Mouse (Mus musculus) heart, postnatal 0 days (tissue): ENCODE measurements at regions not wholly inside any gene's neighbourhood (a gene's known extent, or its start where the extent isn't known, plus 50 kb on each side); places are given as distances from the start of the nearest gene placed in this dataset.

Experiments
- CTCF ChIP-seq: IDR thresholded peaks from 2 replicates; pipeline ENCODE4 v1.5.1; 2016; ENCODE audit warnings: antibody characterized with exemption, control low read depth, low read depth
- EP300 ChIP-seq: IDR thresholded peaks from 2 replicates; pipeline ENCODE4 v1.6.1; 2016; ENCODE audit warnings: antibody characterized with exemption, low read depth

DNA sequence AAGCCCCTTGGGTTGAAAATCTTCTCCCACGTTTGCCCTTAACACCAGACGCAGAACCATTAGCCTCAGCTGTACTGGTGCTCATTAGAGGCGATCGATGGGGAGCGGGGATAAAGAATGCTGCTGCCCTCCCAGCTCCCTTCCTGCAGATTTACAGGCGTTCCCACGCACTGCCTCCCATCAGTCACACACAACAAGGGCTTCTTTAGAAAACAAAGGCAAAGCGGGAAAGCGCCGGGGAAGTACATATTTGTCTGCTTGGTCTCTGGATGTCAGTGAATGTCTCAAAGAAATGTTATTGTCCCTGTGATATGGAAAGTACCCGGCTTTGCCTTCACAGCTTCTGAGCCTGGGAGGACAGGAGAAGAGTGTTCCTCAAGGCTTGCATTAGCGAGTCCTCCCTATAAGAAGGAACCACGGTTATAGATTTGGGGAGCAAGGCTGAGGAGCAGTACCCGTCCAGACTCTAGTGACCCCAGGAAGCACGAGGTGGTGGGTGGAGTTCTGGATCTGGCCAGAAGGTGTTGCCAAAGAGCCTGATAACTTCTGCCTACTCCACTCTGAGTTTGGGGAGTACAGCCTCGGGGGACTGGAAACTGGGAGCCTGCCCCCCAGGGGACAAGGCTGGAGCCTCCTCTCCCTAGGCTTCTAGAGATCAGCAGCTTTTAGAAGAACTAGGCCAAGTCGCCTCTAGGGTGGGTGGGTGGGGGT, 173.0 kb upstream of the Mki67 start:
- TF ChIP-seq CTCF (peak; percentile 69), EP300 (no peak)
